Mouse (Mus musculus): ENCODE data around the gene Psme3. TPM values are rescaled to one million over a fixed set of nuclear protein-coding genes. Genes with fewer than 3 reads are reported as not detected.

The Psme3 gene
- polyA plus RNA-seq, 1 experiment, result 89.9 TPM

GRCm38 (mm10) chr11:101302004-101302798 is 13.8 kb upstream of the Psme3 start, which contains the start of gene Becn1:
Gene Becn1, minus strand, starts transcription at chr11:101302286.
- Histone ChIP-seq H3K79me3 (ENCODE audit: low read depth) (peaks cover 41% of the 10 kb centered on the region), H3K79me2 (ENCODE audit: control insufficient read depth, insufficient read depth) (peaks cover 48% of the 10 kb centered on the region), H3K27me3 (ENCODE audit: control insufficient read depth, insufficient read depth, insufficient read length) (no peaks in the 10 kb centered on the region), H3K4me3 (ENCODE audit: insufficient read depth, poor library complexity, severe bottlenecking) (peak within 1 kb of the TSS; percentile 81), H3ac (ENCODE audit: control insufficient read depth, insufficient read length, low read depth) (peak within 1 kb of the TSS; percentile 66), H3K36me3 (ENCODE audit: control insufficient read depth, insufficient read depth) (peaks cover 15% of the 10 kb centered on the region)
- TF ChIP-seq MYOD1 (IDR thresholded peaks at IDR 0.05; ENCODE audit: control insufficient read depth, insufficient read length, low read depth) (peak; percentile 8), FOSL1 (IDR thresholded peaks at IDR 0.05; ENCODE audit: insufficient read depth, low read length, poor library complexity, severe bottlenecking) (no peak), CEBPB (IDR thresholded peaks at IDR 0.05; ENCODE audit: low read depth) (peak; percentile 78), MAX (IDR thresholded peaks at IDR 0.05) (peak; percentile 59), CTCF (IDR thresholded peaks at IDR 0.05; ENCODE audit: control insufficient read depth, insufficient read depth, insufficient read length) (peak; percentile 96), USF1 (IDR thresholded peaks at IDR 0.05; ENCODE audit: low read depth) (no peak), MYOG (IDR thresholded peaks at IDR 0.05; ENCODE audit: control insufficient read depth, extremely low read depth, insufficient read length) (no peak)

DNA sequence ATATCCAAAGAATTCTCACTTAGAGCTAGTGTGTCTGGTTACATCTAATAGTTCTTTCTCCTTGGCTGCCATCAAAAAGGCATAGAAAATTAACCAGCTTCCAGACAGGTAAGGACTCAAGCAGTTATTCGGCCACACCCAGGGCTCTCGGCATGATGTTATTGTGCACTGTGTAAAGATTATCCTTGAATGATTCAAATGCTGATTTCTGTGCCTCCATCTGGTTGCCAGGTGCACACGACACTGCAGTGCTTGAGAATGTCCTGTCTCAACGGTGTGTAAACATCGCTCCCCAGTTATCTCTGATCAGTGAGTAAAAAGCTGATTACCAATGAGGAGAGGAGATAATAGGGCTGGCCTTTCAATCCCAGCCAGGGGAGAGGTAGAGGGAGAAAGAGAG is 8.3 kb upstream of the Psme3 start:
- Histone ChIP-seq H3K36me3 (ENCODE audit: control insufficient read depth, insufficient read depth) (no peaks in the 10 kb centered on the region), H3K79me2 (ENCODE audit: control insufficient read depth, insufficient read depth) (no peaks in the 10 kb centered on the region), H3K79me3 (ENCODE audit: low read depth) (no peaks in the 10 kb centered on the region), H3K4me3 (ENCODE audit: insufficient read depth, poor library complexity, severe bottlenecking) (no peak overlapping the region), H3K27me3 (ENCODE audit: control insufficient read depth, insufficient read depth, insufficient read length) (peaks cover 4% of the 10 kb centered on the region), H3ac (ENCODE audit: control insufficient read depth, insufficient read length, low read depth) (no peak overlapping the region)
- TF ChIP-seq MAX (IDR thresholded peaks at IDR 0.05), result no peak
- TF ChIP-seq FOSL1 (IDR thresholded peaks at IDR 0.05; ENCODE audit: insufficient read depth, low read length, poor library complexity, severe bottlenecking), result no peak
- no peak for TF ChIP-seq CTCF (IDR thresholded peaks at IDR 0.05; ENCODE audit: control insufficient read depth, insufficient read depth, insufficient read length)
- no peak for TF ChIP-seq CEBPB (IDR thresholded peaks at IDR 0.05; ENCODE audit: low read depth)
- no peak for TF ChIP-seq MYOG (IDR thresholded peaks at IDR 0.05; ENCODE audit: control insufficient read depth, extremely low read depth, insufficient read length)
- no peak for TF ChIP-seq USF1 (IDR thresholded peaks at IDR 0.05; ENCODE audit: low read depth)
- TF ChIP-seq MYOD1 (IDR thresholded peaks at IDR 0.05; ENCODE audit: control insufficient read depth, insufficient read length, low read depth), result no peak

DNA sequence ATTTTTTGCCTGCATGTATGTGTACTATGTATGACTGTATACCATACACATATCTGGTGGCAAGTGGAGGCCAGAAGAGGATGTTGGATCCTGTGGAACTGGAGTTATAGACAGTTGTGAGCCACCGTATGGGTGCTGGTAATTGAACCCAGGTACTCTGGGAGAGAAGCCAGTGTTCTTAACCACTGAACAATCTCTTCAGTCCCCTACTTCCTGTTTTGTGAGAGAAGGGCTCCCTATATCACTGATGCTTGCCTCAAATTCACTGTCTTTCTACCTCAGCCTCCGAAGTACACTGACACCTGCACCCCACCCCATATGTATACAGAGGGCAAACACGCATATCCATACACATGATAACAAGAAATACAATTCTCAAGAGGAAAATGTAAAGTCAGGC is 4.9 kb upstream of the Psme3 start:
- peaks cover 2% of the 10 kb centered on the region for H3K79me2 ChIP-seq (ENCODE audit: control insufficient read depth, insufficient read depth)
- H3K27me3 ChIP-seq (ENCODE audit: control insufficient read depth, insufficient read depth, insufficient read length), result peaks cover 4% of the 10 kb centered on the region
- H3K79me3 ChIP-seq (ENCODE audit: low read depth), result peaks cover under 1% of the 10 kb centered on the region
- H3K4me3 ChIP-seq (ENCODE audit: insufficient read depth, poor library complexity, severe bottlenecking), result no peak overlapping the region
- H3K36me3 ChIP-seq (ENCODE audit: control insufficient read depth, insufficient read depth), result no peaks in the 10 kb centered on the region
- TF ChIP-seq MAX (IDR thresholded peaks at IDR 0.05) (no peak), MYOD1 (IDR thresholded peaks at IDR 0.05; ENCODE audit: control insufficient read depth, insufficient read length, low read depth) (no peak), CEBPB (IDR thresholded peaks at IDR 0.05; ENCODE audit: low read depth) (no peak), FOSL1 (IDR thresholded peaks at IDR 0.05; ENCODE audit: insufficient read depth, low read length, poor library complexity, severe bottlenecking) (no peak)
- no peak overlapping the region for H3ac ChIP-seq (ENCODE audit: control insufficient read depth, insufficient read length, low read depth)

DNA sequence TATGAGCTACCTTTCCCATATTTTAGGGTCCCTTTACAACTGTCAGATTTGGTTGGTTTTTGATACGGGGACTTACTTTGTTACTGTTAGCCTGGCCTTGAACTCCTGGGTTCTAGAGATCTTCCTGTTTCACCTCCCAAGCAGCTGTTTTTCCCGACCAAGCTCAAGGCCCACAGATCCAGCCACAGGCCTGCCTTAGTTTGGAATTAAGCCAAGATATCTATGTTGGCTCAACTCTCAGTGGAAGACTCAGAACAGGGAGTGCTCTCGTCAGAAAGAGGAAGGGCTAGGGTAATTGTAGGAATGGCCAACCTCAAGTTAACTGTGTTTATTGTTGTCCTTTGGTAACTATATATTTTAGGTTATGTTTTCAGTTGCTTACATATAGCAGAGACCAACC is 3.9 kb upstream of the Psme3 start:
- no peak overlapping the region for H3K4me3 ChIP-seq (ENCODE audit: insufficient read depth, poor library complexity, severe bottlenecking)
- H3K79me3 ChIP-seq (ENCODE audit: low read depth), result peaks cover 11% of the 10 kb centered on the region
- no peak for TF ChIP-seq CTCF (IDR thresholded peaks at IDR 0.05; ENCODE audit: control insufficient read depth, insufficient read depth, insufficient read length)
- TF ChIP-seq MYOG (IDR thresholded peaks at IDR 0.05; ENCODE audit: control insufficient read depth, extremely low read depth, insufficient read length), result no peak
- no peak for TF ChIP-seq MAX (IDR thresholded peaks at IDR 0.05)
- no peak for TF ChIP-seq USF1 (IDR thresholded peaks at IDR 0.05; ENCODE audit: low read depth)
- TF ChIP-seq CEBPB (IDR thresholded peaks at IDR 0.05; ENCODE audit: low read depth), result no peak
- no peak for TF ChIP-seq FOSL1 (IDR thresholded peaks at IDR 0.05; ENCODE audit: insufficient read depth, low read length, poor library complexity, severe bottlenecking)
- no peak for TF ChIP-seq MYOD1 (IDR thresholded peaks at IDR 0.05; ENCODE audit: control insufficient read depth, insufficient read length, low read depth)

DNA sequence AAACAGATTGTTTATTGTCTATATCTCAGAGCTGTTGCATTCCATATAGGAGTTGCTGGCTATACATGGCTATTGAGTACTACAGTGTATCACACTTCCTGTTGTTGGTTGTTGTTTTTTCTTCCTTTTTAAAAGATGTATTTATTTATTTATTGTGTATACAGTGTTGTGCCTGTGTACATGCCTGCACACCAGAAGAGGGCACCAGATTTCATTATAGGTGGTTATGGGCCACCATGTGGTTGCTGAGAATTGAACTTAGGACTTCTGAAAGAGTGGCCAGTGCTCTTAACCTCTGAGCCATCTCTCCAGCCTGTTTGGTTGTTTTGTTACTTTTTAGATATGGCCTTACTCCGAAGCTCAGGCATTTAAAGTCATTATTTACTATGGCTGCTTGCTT is 1.4 kb upstream of the Psme3 start:
- peaks cover 31% of the 10 kb centered on the region for H3K79me3 ChIP-seq (ENCODE audit: low read depth)
- H3K27me3 ChIP-seq (ENCODE audit: control insufficient read depth, insufficient read depth, insufficient read length), result no peaks in the 10 kb centered on the region
- H3ac ChIP-seq (ENCODE audit: control insufficient read depth, insufficient read length, low read depth), result no peak overlapping the region
- H3K36me3 ChIP-seq (ENCODE audit: control insufficient read depth, insufficient read depth), result peaks cover 23% of the 10 kb centered on the region
- peaks cover 37% of the 10 kb centered on the region for H3K79me2 ChIP-seq (ENCODE audit: control insufficient read depth, insufficient read depth)
- TF ChIP-seq FOSL1 (IDR thresholded peaks at IDR 0.05; ENCODE audit: insufficient read depth, low read length, poor library complexity, severe bottlenecking), result no peak
- TF ChIP-seq CTCF (IDR thresholded peaks at IDR 0.05; ENCODE audit: control insufficient read depth, insufficient read depth, insufficient read length), result no peak
- no peak for TF ChIP-seq MYOD1 (IDR thresholded peaks at IDR 0.05; ENCODE audit: control insufficient read depth, insufficient read length, low read depth)
- TF ChIP-seq MYOG (IDR thresholded peaks at IDR 0.05; ENCODE audit: control insufficient read depth, extremely low read depth, insufficient read length), result no peak
- TF ChIP-seq CEBPB (IDR thresholded peaks at IDR 0.05; ENCODE audit: low read depth), result no peak
- TF ChIP-seq USF1 (IDR thresholded peaks at IDR 0.05; ENCODE audit: low read depth), result no peak
- H3K4me3 ChIP-seq (ENCODE audit: insufficient read depth, poor library complexity, severe bottlenecking), result no peak overlapping the region

More for the DNA sequence above, 3.9 kb upstream of the Psme3 start:
- H3K36me3 ChIP-seq (ENCODE audit: control insufficient read depth, insufficient read depth), result no peaks in the 10 kb centered on the region
- H3K79me2 ChIP-seq (ENCODE audit: control insufficient read depth, insufficient read depth), result peaks cover 13% of the 10 kb centered on the region
- no peak overlapping the region for H3ac ChIP-seq (ENCODE audit: control insufficient read depth, insufficient read length, low read depth)
- peaks cover 4% of the 10 kb centered on the region for H3K27me3 ChIP-seq (ENCODE audit: control insufficient read depth, insufficient read depth, insufficient read length)

All from C2C12 (cell line).